Mouse (Mus musculus): ENCODE measurements around the gene Yeats2.

GRCm38 (mm10) chr16:20097069-20097710 is 43.7 kb upstream of the Yeats2 start, which contains the start of gene Klhl24:
- TF ChIP-seq CTCF (IDR thresholded peaks at IDR 0.05) (peak; percentile 92), EP300 (IDR thresholded peaks at IDR 0.05; ENCODE audit: insufficient read depth, low read depth, low read length) (peak; percentile 86; the same call in 1 of the 2 replicates)

All from heart, adult 2 months (tissue).